Mouse (Mus musculus): ENCODE measurements around the gene Osbpl9.

Osbpl9 gene

GRCm38 (mm10) chr4:109207524-109207923, 5.5 kb upstream of the Osbpl9 start:
- in situ Hi-C loops (cut with MboI, MseI), result no loop called here

- in situ Hi-C loops (cut with MboI, MseI), result no loop called here
Observed at GRCm38 (mm10) chr4:109204416-109204815, 2.3 kb upstream of the Osbpl9 start.

DNA sequence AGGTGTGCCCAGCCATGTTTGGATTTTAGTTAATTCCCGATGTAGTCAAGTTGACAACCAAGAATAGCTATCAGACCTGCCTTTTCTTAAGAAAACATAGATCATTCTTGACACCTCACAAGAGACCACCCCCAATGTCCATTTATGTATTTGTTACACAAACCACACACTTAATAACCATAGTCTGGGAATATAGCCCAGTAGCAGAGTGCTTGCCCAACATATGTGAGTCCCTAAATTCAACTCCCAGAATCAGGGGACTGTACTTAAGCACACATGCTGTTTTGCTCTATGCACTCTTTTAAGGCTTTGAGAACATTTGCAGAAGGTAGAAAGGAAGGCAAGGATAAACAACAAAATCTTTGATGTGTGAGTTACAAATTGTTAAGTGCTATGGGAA, 1.9 kb upstream of the Osbpl9 start:
- in situ Hi-C loops (cut with MboI, MseI), result no loop called here

GRCm38 (mm10) chr4:109199069-109199468, 3.0 kb downstream of the Osbpl9 start:
- in situ Hi-C loops (cut with MboI, MseI), result no loop called here

DNA sequence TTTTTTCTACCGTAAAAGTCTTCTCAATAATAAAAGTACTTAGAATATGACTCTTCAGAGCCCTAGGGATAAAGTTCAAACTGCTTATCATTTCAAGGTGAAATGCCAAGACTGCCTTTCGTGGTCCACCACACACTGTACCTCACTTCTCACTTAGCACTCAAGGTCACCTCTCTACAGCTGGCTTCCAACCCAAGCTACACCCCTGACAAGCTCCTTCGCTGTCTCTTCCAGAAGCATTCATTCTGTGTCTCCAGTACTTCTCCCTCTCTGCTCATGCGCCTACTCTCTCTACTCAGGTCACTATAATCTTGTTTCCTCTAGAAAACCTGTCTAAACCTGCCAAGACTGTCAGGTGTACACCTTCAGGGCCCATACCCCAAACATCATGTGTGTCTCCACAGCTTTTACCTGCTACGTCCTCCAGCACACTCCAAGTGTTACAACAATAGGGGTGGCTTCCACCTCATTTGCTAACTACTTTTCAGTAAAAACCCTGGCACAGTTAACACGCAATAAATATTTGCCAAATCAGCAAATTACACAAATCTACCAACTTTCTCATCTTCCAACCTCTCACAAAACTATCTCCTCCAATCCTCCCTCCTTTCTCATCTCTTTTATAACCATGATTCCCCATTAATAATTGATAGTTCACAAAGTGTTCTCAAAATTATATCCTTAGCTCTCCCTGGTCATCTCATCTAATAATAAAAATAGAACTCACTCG, 6.0 kb downstream of the Osbpl9 start:
- in situ Hi-C loops (cut with MboI, MseI), result no loop called here

GRCm38 (mm10) chr4:109193886-109194285, 8.2 kb downstream of the Osbpl9 start:
- in situ Hi-C loops (cut with MboI, MseI), result no loop called here

DNA sequence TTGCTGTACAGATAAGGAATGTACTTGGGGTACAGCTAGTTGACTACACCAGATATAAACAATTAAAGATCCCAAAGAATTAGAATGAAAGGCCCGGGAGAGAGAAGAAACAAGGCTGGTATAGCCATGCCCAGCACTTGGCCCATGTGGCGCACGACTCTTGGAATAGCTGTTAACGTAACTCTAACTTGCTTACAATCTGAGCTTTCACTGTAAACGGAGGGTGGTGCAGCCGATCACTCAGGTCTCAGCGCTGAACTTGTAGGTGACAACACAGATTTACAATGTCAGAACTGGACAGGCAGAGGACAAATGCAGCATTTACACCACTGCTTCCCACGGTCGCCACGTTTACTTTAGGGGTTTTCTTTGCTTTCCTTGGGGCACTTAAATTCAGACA, 10.5 kb downstream of the Osbpl9 start:
- in situ Hi-C loops (cut with MboI, MseI), result no loop called here

DNA sequence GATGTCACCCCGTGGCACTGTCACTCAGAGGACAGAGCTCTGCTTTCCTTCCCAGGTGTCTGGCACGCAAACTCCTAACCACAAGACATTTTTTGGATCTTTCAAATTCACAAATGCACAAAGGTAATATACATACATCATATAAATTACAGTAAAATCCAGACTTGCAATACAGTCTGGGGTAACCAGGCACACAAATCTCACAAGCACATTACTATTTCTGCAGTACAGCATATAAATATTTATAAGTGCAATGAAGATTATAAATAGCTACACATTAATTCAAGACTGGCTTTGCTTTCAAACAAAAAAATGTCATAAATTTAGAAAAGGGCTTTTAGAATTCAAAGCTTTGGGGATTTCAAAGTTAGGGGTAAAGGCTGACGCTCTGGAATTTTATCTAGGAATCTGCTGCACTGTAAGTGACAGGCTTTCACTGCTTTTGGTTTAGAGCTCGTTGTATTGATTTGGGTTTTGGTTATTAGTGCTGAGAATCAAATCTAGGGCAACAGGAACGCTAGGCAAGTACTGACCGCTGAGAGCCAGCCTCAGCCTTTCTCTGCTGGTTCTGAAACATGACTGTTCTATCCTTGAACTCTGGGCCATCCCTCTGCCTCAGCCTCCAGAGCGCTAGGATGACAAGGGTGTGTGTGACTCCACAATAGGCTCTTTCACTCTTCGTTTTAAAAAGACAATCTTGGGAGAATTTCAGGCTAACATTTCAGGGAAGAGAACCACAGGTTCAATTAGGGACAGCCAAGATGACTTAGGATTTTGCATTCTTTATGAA, 16.3 kb downstream of the Osbpl9 start:
- in situ Hi-C loops (cut with MboI, MseI), result no loop called here

DNA sequence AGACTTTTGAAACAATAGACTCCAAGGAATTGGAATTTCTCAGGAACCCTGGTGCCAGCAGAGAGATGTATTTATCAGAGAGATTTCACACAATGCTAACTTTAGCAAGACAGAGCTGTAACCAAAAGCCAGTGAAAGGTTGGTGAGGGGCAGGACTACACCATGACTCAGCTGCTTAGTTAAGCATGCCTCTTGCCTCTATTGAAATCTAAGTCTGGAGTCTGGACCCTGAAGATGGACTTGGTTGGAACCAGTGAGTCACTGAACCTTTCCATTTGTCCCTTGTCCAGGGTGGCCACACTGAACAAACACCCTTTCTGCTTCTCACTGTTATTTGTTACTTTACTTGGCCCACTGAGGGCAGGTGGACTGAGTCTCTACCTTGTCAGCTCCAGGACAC, 26.4 kb downstream of the Osbpl9 start:
- in situ Hi-C loops (cut with MboI, MseI), result no loop called here

- in situ Hi-C loops (cut with MboI, MseI), result no loop called here
Observed at GRCm38 (mm10) chr4:109173775-109174440, 28.2 kb downstream of the Osbpl9 start.

DNA sequence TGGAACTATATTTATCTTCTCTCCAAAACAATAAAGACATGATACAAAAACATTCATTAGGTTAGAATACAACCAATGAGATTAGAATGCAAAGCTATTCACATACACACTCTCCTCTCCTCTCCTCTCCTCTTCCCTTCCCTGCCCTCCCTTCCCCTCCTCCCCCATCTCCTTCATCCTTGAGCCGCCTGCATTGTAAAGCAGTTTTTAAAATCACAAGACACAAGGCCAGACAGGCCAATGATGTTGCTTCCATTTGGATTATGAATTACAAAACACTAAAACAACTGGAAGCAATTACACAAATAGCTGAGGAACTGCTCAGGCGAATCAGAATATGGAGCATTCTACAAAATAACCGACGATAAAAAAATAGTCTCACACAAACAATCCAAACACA, 28.7 kb downstream of the Osbpl9 start:
- in situ Hi-C loops (cut with MboI, MseI), result no loop called here

- in situ Hi-C loops (cut with MboI, MseI), result loop anchor here in 1 of 2 experiments (10.0 kb wide), 1 partner anchor 291 kb away; the partner anchor contains the start of gene Rab3b
Observed at GRCm38 (mm10) chr4:109165521-109166173, 36.4 kb downstream of the Osbpl9 start.

DNA sequence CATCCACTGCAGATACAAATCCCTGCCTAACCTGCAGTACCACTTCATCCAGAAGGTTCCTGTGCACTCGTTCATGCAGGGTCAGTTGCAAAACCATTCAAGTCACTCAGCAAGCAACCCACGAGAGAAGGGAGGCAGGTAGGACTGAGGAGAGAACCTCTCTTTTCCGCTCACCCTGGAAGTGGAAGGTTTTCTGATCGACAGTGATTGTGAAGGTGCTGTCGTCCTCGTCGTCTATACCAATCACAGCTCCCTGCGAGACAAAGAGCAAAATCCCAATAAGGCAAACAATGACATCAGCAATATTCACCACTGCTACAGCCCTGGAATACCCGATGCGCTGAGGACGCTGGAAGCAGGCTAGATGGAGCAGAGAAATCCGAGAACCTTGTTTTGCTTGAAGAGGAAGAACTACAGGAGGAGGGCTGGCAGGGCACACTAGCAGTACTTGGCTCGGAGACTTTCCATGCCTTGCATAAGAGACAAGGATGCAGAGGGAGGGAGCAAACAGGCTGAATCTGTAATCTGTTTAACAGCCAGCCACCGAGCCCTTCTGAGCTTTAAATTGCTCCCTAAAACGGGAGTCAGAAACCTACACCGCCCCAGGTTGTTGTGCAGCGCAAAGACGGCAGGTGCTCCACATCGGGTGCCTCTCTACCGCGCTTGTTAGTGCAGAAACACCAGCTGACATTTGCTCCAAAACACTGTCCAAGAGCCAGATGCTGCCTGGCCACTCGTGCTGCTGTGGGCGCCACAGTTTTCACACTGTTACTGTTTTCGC, 45.4 kb downstream of the Osbpl9 start:
- in situ Hi-C loops (cut with MboI, MseI), result no loop called here

- in situ Hi-C loops (cut with MboI, MseI), result no loop called here
Observed at GRCm38 (mm10) chr4:109156073-109156472, 46.0 kb downstream of the Osbpl9 start.

DNA sequence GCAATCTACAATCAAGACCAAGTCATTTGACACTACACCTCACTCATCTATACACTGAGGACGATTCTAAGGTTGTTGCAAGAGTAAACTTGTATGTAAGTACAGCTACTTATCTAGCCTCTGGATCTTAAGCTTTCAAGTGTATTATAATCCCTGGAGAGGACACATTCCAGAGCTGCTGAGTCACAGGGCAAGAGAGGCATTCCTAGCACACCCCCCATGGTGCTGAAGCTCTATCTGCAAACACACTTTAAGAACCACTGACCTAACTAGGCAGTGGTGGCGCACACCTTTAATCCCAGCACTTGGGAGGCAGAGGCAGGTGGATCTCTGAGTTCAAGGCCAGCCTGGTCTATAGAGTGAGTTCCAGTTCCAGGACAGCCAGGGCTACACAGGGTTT, 51.9 kb downstream of the Osbpl9 start:
- in situ Hi-C loops (cut with MboI, MseI), result no loop called here

GRCm38 (mm10) chr4:109149411-109149810, 52.7 kb downstream of the Osbpl9 start:
- in situ Hi-C loops (cut with MboI, MseI), result no loop called here

GRCm38 (mm10) chr4:109147278-109148038, 54.6 kb downstream of the Osbpl9 start:
- in situ Hi-C loops (cut with MboI, MseI), result no loop called here

- in situ Hi-C loops (cut with MboI, MseI), result no loop called here
Observed at GRCm38 (mm10) chr4:109143091-109143490, 59.0 kb downstream of the Osbpl9 start.

DNA sequence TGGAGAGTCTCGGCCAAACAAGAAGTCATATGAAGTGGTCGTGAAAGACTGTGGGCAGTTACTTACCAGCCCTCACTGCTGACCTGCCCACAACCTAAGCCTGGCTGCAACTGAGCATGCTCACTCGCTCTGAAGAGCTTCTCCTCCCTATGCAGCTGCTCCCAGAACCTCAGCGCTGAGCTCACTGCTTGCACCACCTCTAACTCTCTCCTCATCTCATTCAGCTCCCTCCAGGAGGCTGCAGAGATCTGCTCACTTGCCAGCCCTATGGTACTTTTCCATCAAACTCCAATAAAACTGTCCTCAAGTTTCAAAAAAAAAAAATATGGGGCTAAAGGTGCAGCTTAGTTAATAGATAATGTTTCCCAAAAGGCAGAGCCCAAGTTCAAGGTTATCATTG, 63.5 kb downstream of the Osbpl9 start:
- in situ Hi-C loops (cut with MboI, MseI), result no loop called here

GRCm38 (mm10) chr4:109136475-109137125, 65.5 kb downstream of the Osbpl9 start:
- in situ Hi-C loops (cut with MboI, MseI), result no loop called here

Measured in T-helper 17 cell (primary cell).